ENCODE assay signal across 15 mouse cellular contexts in the genomic region with DNA sequence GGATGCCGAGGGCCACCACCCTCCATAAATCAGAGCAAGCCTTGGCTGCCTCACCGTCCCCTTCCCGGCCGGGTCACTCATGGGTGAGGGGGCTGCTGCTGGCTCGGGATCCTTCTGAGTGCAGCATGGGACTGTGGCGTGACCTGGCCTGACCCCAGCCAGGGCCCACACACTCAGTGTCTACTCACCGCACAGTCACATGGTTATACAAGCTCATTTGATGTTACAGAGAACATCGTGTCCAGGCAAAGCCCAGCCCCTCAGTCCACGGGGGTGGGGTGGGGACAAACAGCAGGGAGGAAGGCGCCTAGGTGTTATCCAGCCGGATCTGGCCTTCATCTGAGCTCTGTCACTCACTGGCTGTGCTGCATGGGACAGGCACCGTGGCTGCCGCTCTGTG.
A peak's percentile ranks its signal among the peaks of the same experiment; 100 is the strongest.
DNase-seq lines count a peak whose midpoint lies in the region; ATAC-seq and TF ChIP-seq lines count a peak whose summit lies in the region.
"Had no signal": no experiment of that assay in that cellular context is flagged by ENCODE, and none has a peak within 500 bp of the region (broad histone marks: within the 10 kb centered on the region; RNA-seq: fewer than 3 reads in every experiment).

No protein-coding gene starts in this region.

- DNase-seq in liver, postnatal 0 days, result no peak
- DNase-seq in liver, embryonic 11.5 days (ENCODE audit: low spot score), result no peak
- DNase-seq in adrenal gland, postnatal 36 days, result peak; percentile 34 to 79
- peak; percentile 50 for DNase-seq in gastrocnemius, postnatal 25 days
- DNase-seq in limb, embryonic 10.5 days (ENCODE audit: low spot score), result peak; percentile 45
- no peak for DNase-seq in left cerebral cortex, postnatal 36 days (ENCODE audit: low spot score in 2 of 2)
- no peak for DNase-seq in adipocyte (ENCODE audit: low spot score)
- DNase-seq: cerebellum, adult 18-20 months; lung, postnatal 4 days; right cerebral cortex, postnatal 25 days; thymus, adult 18-20 months had no signal

- no peak overlapping the region for H3K4me2 ChIP-seq in liver, postnatal 0 days (ENCODE audit: low read depth, low read length)
- H3K4me2 ChIP-seq in liver, embryonic 11.5 days, result no peak overlapping the region
- no peak overlapping the region for H3K4me2 ChIP-seq in forebrain, embryonic 12.5 days
- H3K4me2 ChIP-seq: heart, embryonic 15.5 days had no signal

- TF ChIP-seq CTCF in liver, postnatal 0 days (IDR thresholded peaks at IDR 0.05; ENCODE audit: low read depth), result no peak

- no peak overlapping the region for H3K9ac ChIP-seq in liver, postnatal 0 days (replicated peaks)
- H3K9ac ChIP-seq in liver, embryonic 11.5 days (ENCODE audit: low read depth, low read length), result no peak overlapping the region
- H3K9ac ChIP-seq in forebrain, embryonic 12.5 days, result no peak overlapping the region
- H3K9ac ChIP-seq: heart, embryonic 15.5 days had no signal

- 42% methylated on average over 13 of the region's 13 CpGs for WGBS in liver, postnatal 0 days (ENCODE audit: insufficient replicate concordance)
- WGBS in liver, embryonic 11.5 days, result 46% methylated on average over 13 of the region's 13 CpGs
- WGBS in limb, embryonic 10.5 days, result 8% methylated on average over 13 of the region's 13 CpGs
- 77% methylated on average over 13 of the region's 13 CpGs for WGBS in forebrain, embryonic 12.5 days

- H3K9me3 ChIP-seq in liver, postnatal 0 days (ENCODE audit: low read length), result no peaks in the 10 kb centered on the region
- H3K9me3 ChIP-seq in liver, embryonic 11.5 days (ENCODE audit: control insufficient read depth, low read length), result no peaks in the 10 kb centered on the region
- no peaks in the 10 kb centered on the region for H3K9me3 ChIP-seq in limb, embryonic 10.5 days (replicated peaks)
- H3K9me3 ChIP-seq in forebrain, embryonic 12.5 days, result no peaks in the 10 kb centered on the region
- H3K9me3 ChIP-seq: heart, embryonic 15.5 days had no signal

- H3K4me3 ChIP-seq in liver, postnatal 0 days (ENCODE audit: low read depth, low read length), result no peak overlapping the region
- H3K4me3 ChIP-seq in liver, embryonic 11.5 days (ENCODE audit: low read depth, low read length), result no peak overlapping the region
- peak overlapping the region; percentile 15; the same call in 1 of the 2 replicates for H3K4me3 ChIP-seq in limb, embryonic 10.5 days
- no peak overlapping the region for H3K4me3 ChIP-seq in forebrain, embryonic 12.5 days (replicated peaks)
- H3K4me3 ChIP-seq: erythroblast, embryonic 14.5 days; heart, embryonic 15.5 days had no signal

- intact Hi-C loops in left cerebral cortex, postnatal 36 days (cut with DNase I), result no loop called here

- peak; percentile 64 for ATAC-seq in liver, postnatal 0 days
- ATAC-seq in liver, embryonic 11.5 days (replicated peaks; ENCODE audit: low FRiP score), result no peak
- no peak for ATAC-seq in forebrain, embryonic 12.5 days (ENCODE audit: low FRiP score)
- ATAC-seq: inflammation-experienced regulatory T-cells, adult 6 months had no signal

- H3K4me1 ChIP-seq in liver, postnatal 0 days (ENCODE audit: insufficient read depth), result no peaks in the 10 kb centered on the region
- no peaks in the 10 kb centered on the region for H3K4me1 ChIP-seq in liver, embryonic 11.5 days (replicated peaks; ENCODE audit: control insufficient read depth, insufficient read depth, low read length)
- peaks cover 21% of the 10 kb centered on the region for H3K4me1 ChIP-seq in limb, embryonic 10.5 days
- no peaks in the 10 kb centered on the region for H3K4me1 ChIP-seq in forebrain, embryonic 12.5 days
- H3K4me1 ChIP-seq: heart, embryonic 15.5 days had no signal

- H3K36me3 ChIP-seq in liver, postnatal 0 days (replicated peaks; ENCODE audit: insufficient read depth, low read length), result no peaks in the 10 kb centered on the region
- H3K36me3 ChIP-seq in liver, embryonic 11.5 days (ENCODE audit: control insufficient read depth, insufficient read depth, low read length), result no peaks in the 10 kb centered on the region
- no peaks in the 10 kb centered on the region for H3K36me3 ChIP-seq in limb, embryonic 10.5 days
- H3K36me3 ChIP-seq in forebrain, embryonic 12.5 days (replicated peaks), result no peaks in the 10 kb centered on the region
- H3K36me3 ChIP-seq: heart, embryonic 15.5 days had no signal

- no peaks in the 10 kb centered on the region for H3K27me3 ChIP-seq in liver, postnatal 0 days (ENCODE audit: insufficient read depth, low read length)
- no peaks in the 10 kb centered on the region for H3K27me3 ChIP-seq in liver, embryonic 11.5 days (replicated peaks; ENCODE audit: control insufficient read depth, insufficient read depth, low read length)
- H3K27me3 ChIP-seq in limb, embryonic 10.5 days (ENCODE audit: low read depth, poor library complexity, severe bottlenecking), result peaks cover 34% of the 10 kb centered on the region; the same call in 1 of the 2 replicates
- no peaks in the 10 kb centered on the region for H3K27me3 ChIP-seq in forebrain, embryonic 12.5 days
- H3K27me3 ChIP-seq: heart, embryonic 15.5 days had no signal

- H3K27ac ChIP-seq in liver, postnatal 0 days (ENCODE audit: low read depth), result no peak overlapping the region
- H3K27ac ChIP-seq in liver, embryonic 11.5 days (ENCODE audit: low read depth, low read length), result no peak overlapping the region
- peak overlapping the region; percentile 30 for H3K27ac ChIP-seq in limb, embryonic 10.5 days
- H3K27ac ChIP-seq in forebrain, embryonic 12.5 days, result no peak overlapping the region
- H3K27ac ChIP-seq: heart, embryonic 15.5 days had no signal

- no peak for TF ChIP-seq EP300 in liver, postnatal 0 days (IDR thresholded peaks at IDR 0.05; ENCODE audit: low read depth)

Comparison
In these comparisons a context has a peak if more than half of its experiments do, and no peak if none do; other contexts are left out.
1. DNase-seq: peak in adrenal gland, postnatal 36 days (2 of 2), gastrocnemius, postnatal 25 days (single experiment) and limb, embryonic 10.5 days (single experiment); none in liver, postnatal 0 days (single experiment), liver, embryonic 11.5 days (single experiment), left cerebral cortex, postnatal 36 days (0 of 2) and adipocyte (single experiment).